Mouse (Mus musculus) yolk sac, embryonic 10.5 days (tissue): ENCODE data around the gene Ctnnd2.

Experiments
- DNase-seq: peaks from one replicate; pipeline ENCODE4 v3.0.0-alpha.2; 2017; ENCODE audit warnings: low spot score

The Ctnnd2 gene

DNA sequence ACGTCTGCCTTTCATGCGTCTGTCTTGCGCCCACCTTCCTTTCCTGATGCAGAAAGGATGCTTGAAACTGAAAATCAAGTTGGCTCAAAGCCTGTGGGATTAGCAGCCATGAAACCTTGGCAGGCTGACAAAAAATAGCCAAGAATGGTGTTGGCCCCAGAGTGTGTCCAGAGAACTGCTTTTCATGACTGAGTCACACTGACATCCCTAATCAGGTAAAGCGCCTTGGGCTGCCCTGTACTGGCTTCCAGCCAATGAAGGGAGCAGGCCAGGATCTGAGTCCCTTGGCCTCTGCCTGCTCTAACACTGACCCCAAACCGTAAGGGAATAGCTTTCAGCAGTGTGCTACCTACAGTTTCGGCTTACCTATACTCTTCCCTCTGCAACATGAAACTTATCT, 713.0 kb downstream of the Ctnnd2 start:
- no peak for DNase-seq

DNA sequence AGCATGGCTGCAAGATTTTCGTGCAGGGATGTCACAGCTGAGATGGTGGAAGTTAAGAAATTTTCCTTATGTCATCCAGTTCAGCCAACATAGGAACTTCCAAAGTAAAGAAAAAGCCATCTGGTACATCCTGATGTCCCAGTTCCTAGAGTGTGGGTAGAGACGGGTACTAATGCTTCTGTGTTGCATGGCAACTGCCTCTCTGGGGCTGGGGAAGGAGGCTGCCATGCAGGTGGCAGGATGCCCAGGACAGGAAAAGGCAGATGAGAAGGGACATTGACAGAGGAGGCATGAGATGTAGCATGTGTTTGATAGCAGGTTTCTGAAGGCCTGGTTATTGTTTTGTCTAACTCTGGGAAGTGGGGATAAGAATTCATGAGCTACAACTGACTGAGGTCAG, 715.2 kb downstream of the Ctnnd2 start:
- DNase-seq, result no peak

DNA sequence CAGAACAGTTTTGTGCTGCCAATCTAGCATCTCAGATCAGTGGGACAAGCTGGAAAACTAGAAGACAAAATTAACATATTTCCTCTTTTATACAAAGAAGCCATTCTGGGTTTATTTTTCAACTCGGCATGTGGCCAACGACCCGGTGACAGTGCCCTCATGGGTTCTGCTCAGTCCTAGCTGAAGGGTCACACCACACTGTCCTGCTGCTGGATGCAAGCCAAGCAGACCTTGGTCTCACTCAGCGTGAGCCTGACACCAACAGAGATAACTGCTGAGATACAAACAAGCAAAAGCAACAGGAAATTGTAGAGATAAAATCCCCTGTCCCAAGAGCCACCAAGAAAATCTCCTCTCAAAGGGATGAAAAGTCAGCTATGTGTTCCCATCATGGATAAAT, 719.6 kb downstream of the Ctnnd2 start:
- no peak for DNase-seq

DNA sequence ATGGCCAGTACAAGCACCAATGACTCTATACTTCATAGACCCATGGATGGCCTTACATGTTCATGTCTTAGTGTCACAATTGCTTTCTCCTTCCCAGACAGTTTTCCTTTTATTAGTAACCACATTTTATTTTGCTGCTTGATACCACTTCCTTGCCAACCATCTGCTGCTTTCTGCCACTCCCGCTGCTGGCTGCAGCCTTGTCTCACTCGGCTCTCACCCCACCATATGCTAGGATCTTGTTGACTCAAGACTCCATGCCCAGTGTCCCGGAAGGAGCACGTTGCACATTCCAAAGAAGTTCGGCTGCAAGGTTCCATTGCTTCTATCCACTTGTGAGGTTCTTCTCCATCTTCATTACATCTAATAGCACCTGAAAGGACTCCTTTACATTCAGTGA, 722.7 kb downstream of the Ctnnd2 start:
- no peak for DNase-seq

DNA sequence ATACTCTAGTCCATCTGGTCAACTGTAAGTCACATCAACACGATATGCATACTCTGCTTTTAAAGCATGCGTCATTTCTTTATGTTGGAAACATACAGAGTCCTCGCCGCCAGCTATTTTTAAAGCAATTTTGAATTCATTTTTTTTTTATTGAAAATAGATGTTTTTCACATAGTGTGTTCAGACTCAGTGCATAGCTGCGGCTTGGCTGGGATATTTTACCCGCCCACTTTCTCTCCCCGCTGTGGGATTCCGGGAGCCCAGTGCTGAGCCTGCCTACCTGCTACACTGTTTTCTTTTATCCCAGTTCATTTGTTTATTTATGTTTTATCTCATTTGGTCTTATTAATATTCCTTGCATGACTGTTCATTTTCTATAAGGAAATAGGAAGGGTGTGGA, 724.9 kb downstream of the Ctnnd2 start:
- DNase-seq, result no peak

DNA sequence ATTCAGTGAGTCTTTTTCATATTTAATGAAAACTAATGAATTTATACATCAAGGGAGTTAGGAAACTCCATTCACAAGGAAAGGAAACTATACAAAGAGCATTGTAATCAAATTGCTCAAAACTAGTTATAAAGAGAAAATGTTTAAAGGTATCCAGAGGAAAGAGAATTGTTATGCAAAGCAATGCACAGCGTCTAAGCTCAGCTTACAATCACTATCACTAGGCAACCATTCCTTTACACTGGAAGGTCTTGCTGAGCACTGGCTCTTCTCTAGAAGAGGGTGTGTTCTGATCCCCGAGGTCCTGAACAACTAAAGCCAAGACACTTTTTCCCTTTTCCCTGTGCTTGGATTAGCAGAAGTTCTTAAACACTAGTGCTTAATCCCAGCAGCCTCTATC, 735.6 kb downstream of the Ctnnd2 start:
- DNase-seq, result no peak

DNA sequence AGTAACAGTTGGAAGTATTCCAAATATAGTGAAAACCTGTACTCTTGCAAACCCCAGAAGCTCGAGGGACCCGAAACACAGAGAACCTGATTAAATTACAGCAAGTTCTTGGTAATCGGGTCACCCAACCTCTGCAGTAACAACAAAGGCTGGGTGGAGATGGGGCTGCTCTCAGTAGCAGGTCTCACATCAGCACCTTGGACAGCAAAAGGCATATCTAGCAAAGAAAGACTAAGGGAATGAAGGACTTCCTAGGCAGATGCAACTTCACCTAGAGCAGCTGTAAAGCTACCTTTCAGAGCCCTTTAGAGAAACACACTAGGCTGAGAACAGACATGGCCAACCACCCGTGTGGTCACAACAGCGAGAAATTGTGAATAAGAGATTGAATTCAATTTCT, 741.0 kb downstream of the Ctnnd2 start:
- no peak for DNase-seq

DNA sequence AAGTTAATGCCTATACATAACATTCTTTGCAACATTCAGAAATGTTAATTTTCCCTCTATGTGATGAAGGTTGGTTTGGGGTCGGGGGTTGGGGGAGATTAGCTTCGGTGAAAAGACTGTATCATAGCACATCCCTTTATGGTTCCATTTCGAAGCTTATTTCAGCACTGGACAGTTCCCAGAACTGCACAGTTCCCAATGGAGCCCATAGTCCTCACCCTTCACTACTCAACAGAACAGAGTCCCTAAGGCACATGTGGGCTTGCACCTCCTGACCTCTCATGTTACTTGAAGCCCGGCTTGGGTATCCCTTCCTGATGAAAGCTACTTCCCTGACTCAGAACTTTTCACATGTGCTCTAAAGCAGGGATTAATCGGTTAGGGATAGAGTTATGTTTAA, 753.4 kb downstream of the Ctnnd2 start:
- no peak for DNase-seq

DNA sequence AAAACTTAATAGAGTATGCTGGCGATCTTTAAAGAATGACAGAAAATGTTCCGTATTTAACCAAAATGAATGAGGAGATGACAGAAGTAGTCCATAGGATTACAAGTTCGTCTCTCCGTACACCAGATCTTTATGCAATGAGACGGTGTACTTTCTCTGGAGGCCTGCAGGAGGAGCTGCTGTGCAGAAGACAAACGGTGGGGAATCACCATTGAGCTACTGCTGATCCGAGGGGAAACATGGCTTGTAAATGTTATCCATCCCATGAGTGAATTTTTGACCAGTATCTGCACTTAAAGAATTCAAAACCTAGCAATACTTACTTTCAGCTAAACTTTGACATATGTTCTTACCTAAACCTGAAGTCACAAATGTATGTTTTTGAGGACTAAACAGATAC, 755.2 kb downstream of the Ctnnd2 start:
- no peak for DNase-seq

DNA sequence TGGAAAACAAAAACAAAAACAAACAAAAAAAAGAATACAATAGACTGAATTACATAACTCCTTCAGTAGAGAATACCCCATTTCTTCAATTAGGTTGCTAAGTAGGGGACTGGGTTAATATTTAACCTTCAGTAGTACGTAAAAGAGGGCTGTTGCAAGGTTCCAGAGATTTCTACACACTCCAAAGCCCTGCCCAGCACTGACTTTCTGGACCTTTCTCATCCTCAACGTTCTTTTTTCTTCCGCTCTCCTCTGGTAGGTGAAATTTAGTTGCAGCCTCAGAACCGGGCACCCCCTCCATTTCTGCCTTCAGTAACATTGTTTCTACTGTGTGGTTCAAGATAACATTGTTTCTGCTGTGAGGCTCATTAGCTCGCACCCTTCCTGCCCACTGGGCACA, 759.5 kb downstream of the Ctnnd2 start:
- DNase-seq, result no peak

DNA sequence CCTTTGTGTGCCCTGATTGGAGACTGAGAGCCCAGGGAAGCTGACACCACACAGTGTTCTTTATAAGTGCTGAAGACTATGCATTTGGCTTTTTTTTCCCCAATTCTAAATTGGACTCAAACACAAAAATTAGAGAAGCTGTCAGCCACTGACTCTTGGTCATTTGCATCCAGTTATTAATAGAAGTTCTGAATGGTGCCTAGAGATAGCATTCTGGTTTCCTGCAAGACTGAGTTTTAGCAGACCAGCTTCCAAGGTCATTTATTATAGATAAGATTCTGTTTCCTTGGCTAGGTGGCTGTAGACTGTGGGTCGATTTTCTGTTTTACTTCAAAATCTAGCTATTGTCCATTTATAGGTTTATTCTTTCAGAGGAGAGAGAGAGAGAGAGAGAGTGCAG, 773.5 kb downstream of the Ctnnd2 start:
- DNase-seq, result no peak

DNA sequence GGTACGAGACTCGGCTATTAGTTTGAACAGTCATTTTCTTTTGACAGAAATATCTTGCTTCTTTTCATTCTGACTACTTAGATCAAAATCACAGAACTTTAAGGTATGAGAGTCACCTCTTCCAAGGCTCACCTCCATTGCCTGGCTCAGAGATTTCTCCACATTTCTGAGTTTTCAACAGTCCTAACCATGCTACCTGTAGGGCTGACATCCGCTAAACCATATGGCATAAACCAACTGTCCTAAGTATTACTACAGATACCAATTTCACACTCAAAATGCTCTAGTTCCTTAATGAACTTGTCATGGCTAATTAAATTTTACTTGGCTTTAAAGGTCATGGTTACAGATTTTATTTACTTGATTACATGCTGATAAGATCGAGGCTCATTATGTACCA, 786.1 kb downstream of the Ctnnd2 start:
- DNase-seq, result no peak

DNA sequence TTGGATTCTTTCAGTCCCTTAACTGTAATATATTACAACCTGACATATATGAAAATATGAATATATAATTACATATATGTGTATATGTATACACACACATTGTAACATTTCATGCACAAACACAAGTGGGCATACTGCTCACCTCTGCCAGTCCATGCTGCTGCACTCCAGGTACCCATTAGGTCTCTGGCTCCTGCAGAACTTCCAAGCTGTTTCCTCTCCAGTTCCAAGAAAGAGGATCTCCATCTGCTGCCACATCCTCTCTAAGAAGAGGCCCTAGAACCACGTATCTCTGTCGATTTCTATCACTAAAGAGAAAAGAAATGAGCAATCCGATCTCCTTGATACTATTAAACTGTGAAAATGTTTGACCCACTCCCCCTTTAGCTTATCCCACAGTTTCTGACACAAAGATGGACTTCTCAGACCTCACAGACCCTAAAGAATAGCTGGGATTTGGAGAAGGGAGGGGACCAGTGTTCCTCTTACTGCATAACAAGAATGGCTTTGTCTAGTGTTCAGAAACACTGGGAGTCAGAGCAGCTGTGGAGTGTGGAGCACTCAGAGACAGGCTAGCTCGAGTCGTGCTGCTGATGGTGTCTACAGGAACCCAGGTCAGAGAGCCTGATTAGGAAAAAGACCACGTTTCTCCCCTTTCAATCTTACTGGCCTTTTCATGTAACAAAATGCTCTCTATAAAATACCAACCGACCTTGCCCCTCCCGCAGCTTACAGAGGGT, 790.2 kb downstream of the Ctnnd2 start:
- no peak for DNase-seq

DNA sequence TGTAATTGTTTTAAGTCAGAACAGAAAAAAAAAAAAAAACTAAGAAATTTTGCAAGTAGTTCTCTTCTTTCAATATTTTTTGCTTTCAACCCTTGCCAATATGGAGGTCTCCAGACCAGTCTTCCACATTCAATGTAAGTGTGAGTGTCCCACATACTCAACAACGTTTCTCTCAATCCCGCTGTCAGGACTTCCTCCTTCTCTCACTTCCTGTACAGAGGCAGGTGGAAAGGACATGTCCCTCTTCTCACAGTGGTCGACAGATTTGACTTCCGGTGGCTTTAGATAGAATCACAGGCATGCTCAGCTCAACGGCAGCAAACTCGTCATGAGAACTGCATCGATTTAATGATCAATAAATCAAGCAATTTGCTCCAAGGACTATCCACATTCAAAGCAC, 791.7 kb downstream of the Ctnnd2 start:
- no peak for DNase-seq

DNA sequence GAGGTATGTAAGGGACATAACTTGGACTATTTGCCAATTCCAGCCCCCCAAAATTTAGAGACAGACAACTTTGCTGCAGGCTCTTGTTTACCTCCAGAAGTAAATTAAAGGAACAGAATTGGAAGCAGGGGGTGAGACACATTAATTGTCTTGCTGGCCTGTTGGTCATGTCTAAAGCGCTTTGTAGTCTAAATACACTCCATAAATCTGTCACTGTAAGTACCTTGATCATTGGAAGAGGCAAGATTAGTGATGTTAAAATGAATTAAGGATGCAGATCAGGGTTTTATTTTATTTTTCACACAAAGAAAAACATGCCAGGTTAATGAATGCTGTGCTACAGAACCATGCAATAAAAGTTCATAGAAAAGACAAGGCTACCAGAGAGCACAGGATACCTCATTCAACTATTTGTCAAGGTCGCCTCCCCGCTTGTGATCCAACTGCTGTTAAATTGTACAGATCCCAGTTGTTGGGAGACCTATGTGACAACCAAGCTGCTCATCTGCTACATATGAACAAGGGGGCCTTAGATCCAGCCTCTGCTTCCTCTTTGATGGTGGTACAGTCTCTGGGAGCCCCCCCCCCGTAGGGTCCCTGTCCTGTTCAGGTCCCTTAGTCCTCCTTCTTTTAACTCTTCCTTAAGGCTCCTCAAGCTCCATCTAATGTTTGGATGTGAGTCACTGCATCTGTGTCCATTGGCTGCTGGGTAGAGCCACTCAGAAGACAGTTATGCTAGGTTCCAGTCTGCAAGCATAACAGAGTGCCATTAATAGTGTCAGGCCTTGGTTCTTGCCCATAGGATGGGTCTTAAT, 792.7 kb downstream of the Ctnnd2 start:
- no peak for DNase-seq

DNA sequence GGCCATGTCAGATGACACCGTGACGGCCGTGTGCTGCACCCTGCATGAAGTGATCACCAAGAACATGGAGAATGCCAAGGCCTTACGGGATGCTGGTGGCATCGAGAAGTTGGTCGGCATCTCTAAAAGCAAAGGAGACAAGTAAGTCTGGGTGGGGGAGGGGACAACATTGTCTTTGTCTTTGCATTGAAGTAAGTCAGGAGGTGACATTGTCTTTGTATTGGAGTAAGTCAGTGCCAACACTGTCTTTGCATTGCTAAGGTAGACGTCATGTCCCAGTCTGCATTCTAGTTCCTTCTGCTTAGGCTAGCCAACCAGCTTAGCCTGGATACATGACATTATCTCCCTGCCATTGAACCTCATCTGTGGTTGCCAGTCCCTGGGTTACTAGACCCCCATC, 794.4 kb downstream of the Ctnnd2 start:
- DNase-seq, result no peak

DNA sequence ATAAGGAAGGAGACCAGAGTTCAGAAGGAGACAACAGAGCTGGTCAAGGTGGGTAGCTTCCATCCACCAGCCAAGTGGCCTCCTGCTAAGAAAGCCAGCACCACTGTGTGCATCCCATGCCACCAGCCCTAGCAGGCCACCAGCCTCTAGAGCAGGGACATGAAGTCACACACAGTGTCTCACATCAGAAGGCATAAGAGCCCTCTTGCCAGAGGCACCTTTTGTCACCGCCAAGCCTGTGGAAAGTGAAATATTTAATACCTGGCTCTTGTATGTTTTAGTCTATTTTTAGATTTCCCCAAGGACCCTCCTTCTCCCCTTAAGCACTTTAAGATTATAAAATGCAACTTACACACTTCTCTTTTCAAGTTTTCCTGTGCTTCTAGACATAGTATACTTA, 802.0 kb downstream of the Ctnnd2 start:
- no peak for DNase-seq

DNA sequence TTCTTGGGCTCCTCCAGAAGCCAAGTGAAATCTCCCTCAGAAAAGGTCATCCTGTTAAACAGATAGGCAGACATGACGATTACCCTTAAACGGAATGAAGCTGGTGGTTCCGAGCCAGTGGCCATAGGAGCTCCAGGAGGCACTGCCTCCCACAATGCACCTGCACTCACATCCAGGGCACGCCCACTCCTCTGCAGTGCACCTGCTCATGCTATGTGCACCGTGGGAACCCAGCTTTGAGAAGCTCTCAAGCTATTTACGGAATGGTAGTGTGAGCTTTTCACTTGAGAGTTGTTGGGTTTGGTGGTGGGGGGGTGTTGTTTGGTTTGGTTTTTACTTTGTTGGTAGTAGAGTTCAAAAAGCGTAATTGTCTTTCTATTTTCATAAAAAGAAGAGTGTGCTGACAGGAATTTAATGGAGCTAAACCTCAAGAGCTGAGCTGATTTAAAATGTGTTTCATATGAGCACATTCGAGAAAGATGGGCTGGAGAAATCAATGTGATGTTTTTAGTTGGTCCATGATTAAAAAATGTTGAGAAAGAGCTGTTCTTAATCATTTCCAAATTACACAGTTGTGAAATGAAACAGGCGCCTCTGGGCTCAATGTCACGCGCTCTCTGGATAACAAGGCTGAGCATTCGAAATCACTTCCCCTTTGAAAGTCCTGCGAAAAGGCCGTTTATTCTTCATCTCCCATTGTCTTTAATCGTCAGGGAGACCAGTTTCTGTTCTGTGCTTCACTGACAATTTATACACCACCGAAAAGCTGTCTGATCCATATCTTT, 802.8 kb downstream of the Ctnnd2 start:
- DNase-seq, result no peak

DNA sequence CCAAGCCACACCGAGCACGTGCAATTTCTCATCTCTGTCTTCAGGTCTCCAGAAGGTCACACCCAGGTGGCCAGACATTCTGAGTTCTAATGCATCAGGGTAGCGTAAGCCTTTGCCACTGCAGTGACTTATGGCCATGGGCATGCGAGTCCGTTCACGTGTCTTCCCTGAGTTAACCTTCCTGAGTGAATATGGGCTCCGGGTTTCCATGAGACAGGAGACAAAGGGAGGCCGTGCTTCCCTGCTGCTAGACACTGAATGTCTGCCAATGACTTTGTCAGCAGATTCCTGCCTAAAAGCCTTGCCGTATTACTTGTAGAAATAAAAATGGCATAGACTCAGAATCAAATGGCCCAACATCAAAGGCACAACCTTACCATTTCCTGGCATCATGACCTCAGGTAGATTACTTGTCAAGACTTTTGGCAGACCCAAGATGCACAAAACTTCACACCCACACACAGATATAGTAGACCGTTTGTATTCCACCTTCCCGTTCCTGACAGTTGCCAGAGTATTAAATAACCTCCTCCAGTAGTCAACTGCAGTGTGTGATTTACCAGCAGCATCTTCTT, 804.9 kb downstream of the Ctnnd2 start:
- DNase-seq, result no peak

DNA sequence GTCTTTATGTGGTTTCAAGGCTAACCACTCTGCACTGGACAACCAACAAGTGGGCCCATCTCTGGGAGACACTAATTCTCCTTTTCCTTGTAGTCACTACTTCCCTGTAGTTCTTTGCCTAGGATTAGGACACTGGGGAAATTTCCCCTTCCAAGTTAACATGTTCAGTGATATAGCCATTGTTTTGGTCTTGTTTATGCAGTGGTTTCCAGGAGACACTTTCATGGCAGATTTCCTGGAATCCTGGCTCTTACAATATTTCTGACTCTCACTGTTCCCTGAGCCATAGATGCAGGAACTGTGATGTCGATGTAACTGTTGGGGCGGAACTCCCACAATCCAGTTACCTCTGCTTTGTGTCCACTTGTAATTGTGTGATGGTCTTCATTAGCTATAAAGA, 814.5 kb downstream of the Ctnnd2 start:
- no peak for DNase-seq

DNA sequence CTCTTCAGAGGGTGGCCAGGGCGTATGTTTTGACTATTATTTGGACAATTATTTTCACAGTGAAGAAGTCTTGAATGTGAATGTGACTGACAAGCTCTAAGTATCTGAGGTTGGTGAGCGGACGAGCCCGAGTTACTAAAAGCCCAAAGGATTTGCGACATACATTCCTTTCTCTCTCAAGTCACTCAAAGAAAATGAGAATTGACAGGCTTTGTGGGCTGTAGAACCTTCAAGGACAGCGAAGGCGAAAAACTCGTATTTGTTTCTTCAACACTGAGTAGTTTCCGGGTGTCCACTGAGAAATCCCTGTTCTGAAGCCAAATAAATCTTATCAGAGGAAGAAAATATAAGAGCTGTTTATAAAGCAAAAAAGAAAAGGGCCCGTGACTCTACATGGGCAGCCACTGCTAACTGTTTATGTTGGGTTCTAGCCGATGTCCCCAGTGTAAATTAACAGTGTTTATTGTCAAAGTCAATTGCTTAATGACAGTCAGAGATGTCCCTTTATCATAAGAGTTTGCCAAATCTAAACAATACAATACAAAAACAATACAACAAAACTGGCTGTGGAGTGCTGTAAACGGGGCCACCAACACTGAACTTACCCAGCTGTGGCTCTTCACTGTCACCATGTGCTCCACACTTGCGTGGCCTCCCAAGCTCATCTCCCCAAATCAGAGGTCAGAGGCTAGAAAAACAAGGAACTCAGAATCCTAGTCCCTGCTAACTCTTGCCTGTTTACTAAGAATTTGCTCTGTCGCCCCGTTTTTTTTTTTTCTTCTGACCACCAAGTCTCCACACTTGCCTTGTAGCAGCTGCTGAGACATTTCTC, 818.2 kb downstream of the Ctnnd2 start:
- DNase-seq, result no peak

DNA sequence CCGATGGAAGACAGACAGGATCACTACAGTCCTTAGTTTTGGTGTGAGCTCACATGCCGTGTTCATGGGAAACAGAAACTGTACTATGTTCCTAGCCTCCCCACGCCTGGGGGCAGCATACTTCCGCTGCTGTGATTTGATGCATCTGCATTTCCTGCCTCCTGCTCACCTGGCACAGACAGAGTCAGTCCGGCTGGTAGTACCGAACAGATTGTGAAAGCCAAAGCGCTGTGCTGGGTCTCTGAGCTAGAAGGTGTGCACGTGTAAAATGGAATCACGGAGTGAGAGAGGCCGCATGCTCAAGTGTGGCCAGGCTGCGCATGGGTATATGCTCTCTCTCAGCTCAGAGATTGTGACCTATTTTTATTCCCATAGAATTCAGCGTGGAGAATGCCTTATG, 820.0 kb downstream of the Ctnnd2 start:
- no peak for DNase-seq
